Mouse (Mus musculus) left cerebral cortex, adult 18-20 months (tissue): ENCODE results near the gene Eml1. TPM values are rescaled to one million over a fixed set of nuclear protein-coding genes. Genes with fewer than 3 reads are reported as not detected.
A peak's percentile ranks its signal among the peaks of the same experiment; 100 is the strongest.
"Not testable (repeated sequence)": the region's sequence is repeated elsewhere in the genome, so short reads cannot be mapped to it uniquely, and the experiment has no call there.

ENCODE experiments used
- DNase-seq, 2 experiments: peaks; one replicate each; pipeline ENCODE4 v3.0.0; 2021 to 2022; ENCODE audit warnings: low spot score in 2 of 2, mixed read lengths in 1 of 2
- total RNA-seq, 2 experiments: library from RNA; stranded (reverse); gene quantifications; 2 replicates each; pipeline ENCODE4 v1.2.3; 2021

Gene Eml1
- total RNA-seq, 2 experiments from 2014 or later: 60.4 to 64.1 TPM

- DNase-seq: peak in 1 of 2 experiments; percentile 42
Measured at GRCm38 (mm10) chr12:108455004-108455403, 84.2 kb downstream of the Eml1 start.

- DNase-seq: no peak
Measured at GRCm38 (mm10) chr12:108472898-108473297, 102.1 kb downstream of the Eml1 start.

DNA sequence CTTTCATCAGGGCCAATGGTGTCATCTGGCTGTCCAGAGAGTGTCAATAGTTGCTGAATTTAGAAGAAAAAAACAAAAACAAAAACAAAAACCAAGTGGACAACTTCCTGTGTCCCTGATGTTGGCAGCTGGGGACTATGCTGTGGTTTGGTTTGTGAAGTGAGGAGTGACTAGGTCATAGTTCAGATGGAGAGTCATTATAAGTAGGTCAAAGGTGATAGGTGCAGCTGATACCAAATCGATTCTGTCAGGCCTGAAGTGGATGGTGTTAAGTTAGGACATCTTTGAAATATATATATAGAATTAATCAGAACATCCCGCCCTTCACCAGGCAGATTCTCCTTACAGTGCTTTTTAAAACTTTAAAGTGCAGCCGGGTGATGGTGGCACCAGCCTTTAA lies 103.7 kb downstream of the Eml1 start:
- DNase-seq: no peak

DNA sequence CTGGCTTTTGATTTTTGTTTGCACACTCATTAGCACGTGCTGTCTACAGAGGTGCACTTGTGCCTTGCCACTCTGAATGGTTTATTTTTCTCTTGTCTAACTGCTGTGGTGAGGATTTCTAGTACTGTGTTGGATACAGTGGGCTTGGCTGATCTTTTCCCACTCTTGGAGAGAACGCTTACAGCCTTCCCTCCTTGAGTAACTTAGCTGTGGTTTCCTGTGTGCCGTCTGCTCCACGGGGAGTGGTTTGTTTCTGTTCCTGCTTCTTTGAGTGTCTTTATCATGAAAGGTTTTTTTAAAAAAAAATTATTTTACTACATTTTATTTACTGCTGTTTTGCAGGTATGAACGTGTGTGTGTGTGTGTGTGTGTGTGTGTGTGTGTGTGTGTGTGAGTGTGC lies 108.0 kb downstream of the Eml1 start:
- DNase-seq: no peak

GRCm38 (mm10) chr12:108480704-108481365 lies 110.1 kb downstream of the Eml1 start:
- no peak for DNase-seq

DNA sequence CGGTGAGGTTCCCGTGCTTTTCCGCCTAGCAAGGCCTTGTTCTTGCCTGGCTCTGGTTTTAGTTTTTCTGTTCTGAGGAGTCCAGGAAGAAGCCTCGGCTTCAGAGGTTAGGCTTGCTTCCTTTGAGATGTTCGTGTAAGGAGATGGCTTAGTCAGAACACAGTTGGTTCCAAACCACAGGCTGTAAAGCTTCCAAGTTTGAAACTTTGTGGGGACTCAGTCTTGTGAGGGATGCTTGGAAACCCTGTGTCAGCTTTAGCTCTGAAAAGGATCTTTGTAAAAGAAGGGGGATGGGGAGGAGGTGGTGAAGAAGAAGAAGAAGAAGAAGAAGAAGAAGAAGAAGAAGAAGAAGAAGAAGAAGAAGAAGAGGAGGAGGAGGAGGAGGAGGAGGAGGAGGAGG lies 118.3 kb downstream of the Eml1 start:
- no peak for DNase-seq

GRCm38 (mm10) chr12:108489741-108490140 lies 119.0 kb downstream of the Eml1 start:
- no peak for DNase-seq

DNA sequence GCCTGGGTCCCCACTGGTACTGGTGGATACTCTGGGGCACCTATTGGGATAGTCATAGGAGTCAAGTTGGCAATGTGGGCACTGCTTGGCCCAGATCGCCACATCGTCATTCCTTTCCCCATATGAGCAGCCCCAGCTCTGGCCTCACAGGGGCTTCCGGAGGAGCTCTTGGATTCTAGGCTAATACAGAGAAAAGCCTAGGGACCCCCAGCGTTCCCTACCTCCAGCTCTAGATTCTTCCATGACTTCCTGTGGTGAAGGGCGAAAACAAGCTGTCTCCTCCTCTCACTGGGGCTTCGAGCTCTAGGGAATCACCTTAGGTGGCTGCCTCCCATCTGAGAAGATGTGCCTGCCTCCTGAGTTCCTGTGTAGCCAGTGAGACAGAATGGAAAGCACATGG lies 119.6 kb downstream of the Eml1 start:
- DNase-seq: no peak

DNA sequence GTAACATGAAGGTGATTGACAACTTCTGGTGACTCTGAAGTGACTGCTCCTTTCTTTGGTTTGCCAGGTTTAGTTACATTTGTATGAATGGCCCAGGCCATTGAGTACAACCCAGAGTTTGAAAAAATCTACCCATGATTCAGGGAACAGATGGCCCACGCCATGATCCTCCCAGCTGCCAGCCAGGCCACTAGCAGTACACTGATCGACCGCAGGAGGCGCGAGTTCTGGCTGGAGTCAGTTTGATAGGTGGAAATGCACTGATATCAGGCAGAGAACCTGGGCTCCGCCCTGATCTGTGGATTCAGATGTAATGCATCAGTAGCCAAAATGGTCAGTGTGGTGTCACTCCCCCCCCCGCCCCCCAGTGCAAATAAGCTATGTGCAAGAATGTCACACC lies 120.2 kb downstream of the Eml1 start:
- peak in 1 of 2 experiments; percentile 28 for DNase-seq

DNA sequence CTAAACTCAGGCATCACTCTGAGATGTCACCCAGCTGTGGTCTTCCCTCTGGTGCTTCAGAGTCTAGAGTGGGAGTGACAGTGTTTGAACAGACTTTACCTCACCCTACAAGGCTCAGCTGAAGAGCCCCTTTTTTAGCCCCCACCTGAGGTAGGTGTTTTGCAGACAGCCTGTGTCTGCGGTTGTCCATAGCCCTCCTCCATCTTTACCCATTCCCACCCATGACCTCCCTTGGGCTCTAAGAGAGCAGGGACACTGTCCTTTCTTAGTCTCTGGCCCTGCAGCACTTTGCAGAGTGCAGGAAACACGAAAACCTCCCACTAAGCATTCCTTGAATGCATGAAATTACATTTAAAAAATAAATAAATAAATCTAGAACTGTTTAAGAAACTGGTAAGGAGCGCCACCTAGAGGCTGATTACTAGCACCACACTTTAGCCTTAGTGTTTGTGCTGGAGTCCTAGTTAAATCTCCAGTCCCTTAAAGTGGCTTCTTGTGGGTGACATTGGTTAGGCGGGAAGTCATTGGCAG lies 123.3 kb downstream of the Eml1 start:
- DNase-seq: peak; percentile 46 to 64

- no peak for DNase-seq
Measured at GRCm38 (mm10) chr12:108495455-108496235, 124.9 kb downstream of the Eml1 start.

DNA sequence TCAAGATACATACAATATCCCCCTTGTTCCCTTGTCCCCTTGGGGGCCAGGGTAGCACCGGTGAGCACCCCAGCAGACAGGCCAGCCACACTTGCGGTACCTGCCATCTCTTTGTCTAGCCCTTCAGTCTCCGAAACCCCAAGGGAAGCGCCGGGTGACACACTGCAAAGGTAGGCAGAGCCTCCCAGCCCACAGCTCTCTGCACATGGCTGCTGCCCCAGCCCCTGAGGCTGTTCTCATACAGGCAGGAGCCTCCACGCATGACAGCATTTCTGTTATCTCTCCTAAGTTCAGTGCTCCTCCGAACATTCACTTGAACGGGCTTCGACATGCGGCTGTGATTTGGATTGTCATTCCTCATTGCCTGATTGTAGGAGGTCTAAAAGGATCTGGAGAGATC lies 132.3 kb downstream of the Eml1 start:
- no peak for DNase-seq

DNA sequence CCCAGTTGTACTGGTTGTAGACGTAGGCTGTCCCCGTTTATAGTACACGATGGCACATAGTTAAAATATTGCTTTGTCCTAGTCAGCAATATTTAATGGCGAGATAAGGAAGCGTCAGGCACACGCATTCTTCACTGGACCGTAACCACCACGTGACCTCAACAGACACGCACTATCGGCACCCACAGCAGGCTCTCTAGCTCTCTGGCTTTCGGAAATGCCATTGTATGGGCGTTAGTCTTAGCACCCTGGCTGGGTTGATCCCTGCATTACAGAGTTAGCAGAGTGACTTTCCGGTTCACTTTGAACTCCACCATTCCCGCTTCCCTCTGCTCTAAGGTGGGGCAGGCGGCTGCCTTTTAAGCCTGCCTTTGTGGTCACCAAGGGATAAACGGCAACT lies 132.8 kb downstream of the Eml1 start:
- no peak for DNase-seq

DNA sequence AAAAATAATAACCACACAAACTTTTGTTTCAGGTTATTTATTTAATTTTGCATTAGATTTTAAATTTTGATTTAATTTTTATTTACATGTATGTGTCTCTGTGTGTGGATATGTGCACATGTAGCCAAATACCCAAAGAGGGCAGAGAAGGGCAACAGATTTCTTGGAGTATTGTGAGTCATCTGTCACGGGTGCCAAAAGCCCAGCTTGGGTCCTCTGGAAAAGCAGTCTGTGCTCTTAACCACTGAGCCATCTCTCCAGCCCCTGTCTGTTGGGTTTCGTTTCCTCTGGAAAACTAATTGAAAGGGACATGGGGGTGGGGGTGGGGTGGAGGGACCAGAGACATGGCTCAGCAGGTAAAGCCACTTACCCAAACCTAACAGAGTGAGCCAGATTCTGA lies 135.1 kb downstream of the Eml1 start:
- DNase-seq: no peak

GRCm38 (mm10) chr12:108507046-108507445 lies 136.3 kb downstream of the Eml1 start:
- not testable (repeated sequence) for DNase-seq

- DNase-seq: no peak
Measured at GRCm38 (mm10) chr12:108510571-108510970, 139.8 kb downstream of the Eml1 start.

- DNase-seq: peak; percentile 52 to 56
Measured at GRCm38 (mm10) chr12:108511009-108511408, 140.3 kb downstream of the Eml1 start.

DNA sequence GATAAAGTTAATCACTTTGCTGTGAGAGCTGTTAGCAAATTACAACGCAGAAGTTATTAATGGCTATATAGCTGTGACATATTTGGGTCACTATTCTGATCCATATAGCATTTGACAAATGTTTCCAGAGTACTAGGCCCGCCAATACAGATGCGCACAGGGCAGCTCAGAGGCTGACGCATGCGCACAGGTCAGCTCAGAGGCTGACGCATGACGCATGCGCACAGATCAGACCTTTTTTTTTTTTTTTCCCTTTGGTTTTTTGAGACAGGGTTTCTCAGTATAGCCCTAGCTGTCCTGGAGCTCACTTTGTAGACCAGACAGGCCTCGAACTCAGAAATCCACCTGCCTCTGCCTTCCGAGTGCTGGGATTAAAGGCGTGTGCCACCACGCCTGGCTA lies 144.7 kb downstream of the Eml1 start:
- no peak for DNase-seq

GRCm38 (mm10) chr12:108519374-108519773 lies 148.6 kb downstream of the Eml1 start:
- DNase-seq: no peak

DNA sequence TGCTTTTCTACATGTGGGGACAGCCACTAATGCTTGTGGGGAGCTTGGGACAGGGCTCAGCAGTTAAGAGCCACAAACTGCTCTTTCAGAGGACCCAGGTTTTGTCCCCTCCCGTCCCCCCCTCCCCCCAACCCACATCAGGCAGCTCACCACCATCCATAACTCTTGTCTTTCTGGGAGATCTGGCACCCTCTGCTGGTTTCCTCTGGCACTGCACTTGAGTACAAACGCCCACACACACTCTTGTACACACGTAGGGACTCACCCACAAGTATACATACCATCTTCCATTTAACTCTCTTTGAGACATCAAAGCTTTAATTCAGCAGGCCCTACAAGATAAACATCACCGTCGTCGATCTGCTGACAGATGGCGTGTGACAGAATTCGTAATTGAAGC lies 158.5 kb downstream of the Eml1 start:
- DNase-seq: peak; percentile 62 to 72

DNA sequence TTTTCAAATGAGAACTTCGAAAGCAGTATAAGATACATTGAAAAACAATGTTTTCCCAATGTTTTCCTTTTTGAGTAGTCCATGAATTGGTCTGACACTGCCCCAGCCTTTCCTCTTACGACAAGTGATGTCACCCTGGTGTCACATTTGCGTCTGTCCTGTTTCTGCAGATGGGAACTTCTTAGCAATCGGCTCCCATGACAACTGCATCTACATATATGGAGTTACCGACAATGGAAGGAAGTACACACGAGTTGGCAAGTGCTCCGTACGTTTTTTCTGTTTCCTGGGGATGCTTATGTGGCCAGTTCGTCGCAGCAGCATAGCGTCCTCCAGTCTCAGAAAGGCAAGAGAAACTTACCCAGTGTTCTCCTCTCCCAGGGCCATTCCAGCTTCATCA lies 163.7 kb downstream of the Eml1 start:
- no peak for DNase-seq

GRCm38 (mm10) chr12:108536461-108536860 lies 165.7 kb downstream of the Eml1 start:
- peak in 1 of 2 experiments; percentile 38 for DNase-seq
